Mouse (Mus musculus) ES-Bruce4 (cell line): ENCODE measurements at regions not wholly inside any gene's neighbourhood (a gene's known extent, or its start where the extent isn't known, plus 50 kb on each side); places are given as distances from the start of the nearest gene placed in this dataset.

ENCODE experiments used
- CTCF ChIP-seq: IDR thresholded peaks from one replicate; pipeline ENCODE4 v1.8.1; 2011; ENCODE audit warnings: low read depth, low read length
- EP300 ChIP-seq: IDR thresholded peaks from 2 replicates; pipeline ENCODE4 v1.6.1; 2011; ENCODE audit warnings: low read depth, low read length; ENCODE audit not compliant: insufficient read depth
- POLR2A ChIP-seq: IDR thresholded peaks from one replicate; pipeline ENCODE4 v1.8.1; 2011; ENCODE audit warnings: low read length; ENCODE audit not compliant: insufficient read depth

GRCm38 (mm10) chr15:96045561-96045960 is 241.8 kb upstream of the Arid2 start:
- TF ChIP-seq CTCF (no peak), POLR2A (no peak), EP300 (no peak)
